Mouse (Mus musculus): Measurements from ENCODE around the gene Camk2n2. TPM values are rescaled to one million over a fixed set of nuclear protein-coding genes. Genes with fewer than 3 reads are reported as not detected.

Gene Camk2n2
- total and polyA plus RNA-seq, 3 experiments = 0.65 to 4.3 TPM; not detected in 1

- Histone ChIP-seq H3K9me3 (replicated peaks; ENCODE audit: insufficient read depth, low read length) (no peaks in the 10 kb centered on the region), H3K9ac (ENCODE audit: control insufficient read depth, low read depth, low read length, poor library complexity, severe bottlenecking) (no peak overlapping the region), H3K79me2 (ENCODE audit: control insufficient read depth, insufficient read depth, low read length, poor library complexity) (no peaks in the 10 kb centered on the region), H3K27ac (ENCODE audit: control insufficient read depth, low read depth, low read length) (no peak overlapping the region), H3K36me3 (ENCODE audit: control insufficient read depth in 1 of 2, insufficient read depth in 2 of 2, low read length in 2 of 2) (peaks cover 0 to 15% of the 10 kb centered on the region in 2 experiments; a peak in 2 of 4 replicates), H3K4me3 (ENCODE audit: control insufficient read depth in 1 of 2, insufficient read depth in 1 of 2, low read depth in 2 of 2, low read length in 2 of 2) (no peak overlapping the region), H3K4me1 (ENCODE audit: control insufficient read depth in 1 of 2, insufficient read depth in 2 of 2, low read length in 2 of 2) (peaks cover 6 to 24% of the 10 kb centered on the region in 2 experiments), H3K27me3 (ENCODE audit: control insufficient read depth in 1 of 2, insufficient read depth in 2 of 2, low read length in 2 of 2) (no peaks in the 10 kb centered on the region; a peak in 1 of 4 replicates)
- peak; percentile 70 for DNase-seq (ENCODE audit: low read depth, low spot score)
- TF ChIP-seq RAD21 (IDR thresholded peaks at IDR 0.05; ENCODE audit: low read depth, low read length) (no peak), MAZ (IDR thresholded peaks at IDR 0.05; ENCODE audit: low read depth, low read length) (peak; percentile 53; the same call in 1 of the 2 replicates), KAT2A (conservative IDR thresholded peaks at IDR 0.05; ENCODE audit: low read depth, low read length) (no peak), MEF2A (IDR thresholded peaks at IDR 0.05; ENCODE audit: extremely low read depth, insufficient replicate concordance, low read depth, low read length, poor library complexity, severe bottlenecking) (no peak), MAX (IDR thresholded peaks at IDR 0.05; ENCODE audit: low read length) (no peak), EP300 (IDR thresholded peaks at IDR 0.05; ENCODE audit: low read depth in 1 of 2, low read length in 2 of 2) (peak; percentile 89 to 90), E2F4 (IDR thresholded peaks at IDR 0.05; ENCODE audit: borderline replicate concordance, low read depth, low read length) (no peak), JUND (IDR thresholded peaks at IDR 0.05; ENCODE audit: low read depth, low read length) (no peak), TBP (IDR thresholded peaks at IDR 0.05; ENCODE audit: low read depth, low read length) (no peak), BHLHE40 (IDR thresholded peaks at IDR 0.05; ENCODE audit: borderline replicate concordance, low read depth, low read length) (0 out of 2 replicates have a peak, but pooled peaks have one; percentile 31), POLR2AphosphoS5 (IDR thresholded peaks at IDR 0.05; ENCODE audit: borderline replicate concordance, low read depth, low read length) (no peak), UBTF (IDR thresholded peaks at IDR 0.05; ENCODE audit: borderline replicate concordance, insufficient read depth, low read depth, low read length) (no peak), CTCF (IDR thresholded peaks at IDR 0.05 in 2 of 3, conservative IDR thresholded peaks at IDR 0.05 in 1 of 3; ENCODE audit: control insufficient read depth in 1 of 3, insufficient read depth in 1 of 3, low read depth in 2 of 3, low read length in 3 of 3, poor library complexity in 1 of 3, severe bottlenecking in 1 of 3) (no peak), MXI1 (IDR thresholded peaks at IDR 0.05; ENCODE audit: low read depth, low read length) (0 out of 2 replicates have a peak, but pooled peaks have one; percentile 32), CHD2 (IDR thresholded peaks at IDR 0.05; ENCODE audit: low read length) (no peak), TCF12 (IDR thresholded peaks at IDR 0.05; ENCODE audit: low read depth, low read length) (peak; percentile 95), TAL1 (IDR thresholded peaks at IDR 0.05; ENCODE audit: low read length) (peak; percentile 90), SIN3A (IDR thresholded peaks at IDR 0.05; ENCODE audit: low read length) (peak; percentile 36; the same call in 1 of the 2 replicates), ZMIZ1 (IDR thresholded peaks at IDR 0.05; ENCODE audit: low read depth, low read length) (no peak), MAFK (IDR thresholded peaks at IDR 0.05; ENCODE audit: borderline replicate concordance, low read depth, low read length) (no peak), NELFE (IDR thresholded peaks at IDR 0.05; ENCODE audit: low read depth, low read length) (no peak), ETS1 (IDR thresholded peaks at IDR 0.05; ENCODE audit: low read depth, low read length) (peak; percentile 75; the same call in 1 of the 2 replicates), MYC (IDR thresholded peaks at IDR 0.05; ENCODE audit: low read depth, low read length) (peak; percentile 33; the same call in 1 of the 2 replicates), HCFC1 (IDR thresholded peaks at IDR 0.05; ENCODE audit: low read depth, low read length) (peak; percentile 38; the same call in 1 of the 2 replicates), NRF1 (IDR thresholded peaks at IDR 0.05; ENCODE audit: insufficient read depth, low read depth, low read length, poor library complexity, severe bottlenecking) (no peak), GATA1 (IDR thresholded peaks at IDR 0.05; ENCODE audit: low read depth, low read length) (peak; percentile 94), USF2 (IDR thresholded peaks at IDR 0.05; ENCODE audit: borderline replicate concordance in 1 of 2, insufficient read depth in 1 of 2, low read depth in 1 of 2, low read length in 2 of 2) (no peak), ELF1 (IDR thresholded peaks at IDR 0.05; ENCODE audit: low read depth, low read length) (0 out of 2 replicates have a peak, but pooled peaks have one; percentile 13), GABPA (IDR thresholded peaks at IDR 0.05; ENCODE audit: low read depth, low read length) (no peak), POLR2A (IDR thresholded peaks at IDR 0.05; ENCODE audit: control insufficient read depth in 1 of 2, insufficient read depth in 1 of 2, low read depth in 1 of 2, low read length in 2 of 2, poor library complexity in 1 of 2) (no peak), CHD1 (IDR thresholded peaks at IDR 0.05; ENCODE audit: low read depth, low read length) (no peak), USF1 (IDR thresholded peaks at IDR 0.05; ENCODE audit: low read depth, low read length) (no peak), POLR2AphosphoS2 (IDR thresholded peaks at IDR 0.05; ENCODE audit: low read length) (no peak), ZNF384 (IDR thresholded peaks at IDR 0.05; ENCODE audit: low read depth, low read length) (no peak), MYB (IDR thresholded peaks at IDR 0.05; ENCODE audit: low read depth, low read length) (no peak), RCOR1 (IDR thresholded peaks at IDR 0.05; ENCODE audit: low read depth, low read length) (peak; percentile 91)
Observed at GRCm38 (mm10) chr16:20595060-20595673, 25.9 kb downstream of the Camk2n2 start.

Measured in MEL (cell line).